Mouse (Mus musculus) embryonic facial prominence, embryonic 10.5 days (tissue): Measurements from ENCODE around the gene Ifi206. TPM values are rescaled to one million over a fixed set of nuclear protein-coding genes. Genes with fewer than 3 reads are reported as not detected.

Source experiments
- microRNA-seq: library from miRNA; unstranded; fragments of <30 nt; microRNA quantifications from one replicate; pipeline ENCODE4, GENCODE M21; 2017
- polyA plus RNA-seq: library from polyadenylated mRNA; unstranded; fragments of >200 nt; fragmentation: Nextera tagmentation; extraction: Ambion mirVana; gene quantifications from 2 replicates; pipeline ENCODE4 v1.2.1, GENCODE M21; 2016

Gene Ifi206
- polyA plus RNA-seq, 1 experiment from 2014 or later: not detected

Small RNAs within 50 kb of the gene (microRNA-seq; reads per million reads assigned to microRNA genes)
- gene Gm44481: not detected

Other genes with a start within 250 kb of the Ifi206 start
- gene Olfr418, start 225.0 kb downstream of the Ifi206 start, polyA plus RNA-seq: not detected in 2 replicates
- gene Mptx2, start 213.3 kb downstream of the Ifi206 start, polyA plus RNA-seq: not detected in 2 replicates
- gene Ackr1, start 157.3 kb downstream of the Ifi206 start, polyA plus RNA-seq: 1.2 and 1.6 TPM in 2 replicates
- 3.8 and 3.9 TPM in 2 replicates for gene Aim2, start 140.2 kb downstream of the Ifi206 start, polyA plus RNA-seq
- 1.6 and 2.0 TPM in 2 replicates for gene Cadm3, start 123.3 kb downstream of the Ifi206 start, polyA plus RNA-seq
- not detected in 2 replicates for gene Ifi214, start 44.9 kb upstream of the Ifi206 start, polyA plus RNA-seq
- not detected in 2 replicates for gene Ifi213, start 108.2 kb upstream of the Ifi206 start, polyA plus RNA-seq
- 0.04 and 0.09 TPM in 2 replicates for gene Ifi209, start 139.9 kb upstream of the Ifi206 start, polyA plus RNA-seq
- 0.07 TPM in 1 of 2 replicates, not detected in the other for gene Ifi208, start 182.6 kb upstream of the Ifi206 start, polyA plus RNA-seq